Mouse (Mus musculus): ENCODE measurements around the gene Hmcn1. TPM values are rescaled to one million over a fixed set of nuclear protein-coding genes. Genes with fewer than 3 reads are reported as not detected.

The Hmcn1 gene
- total RNA-seq, 2 experiments from 2014 or later, result 0.02 TPM; not detected in 1

DNA sequence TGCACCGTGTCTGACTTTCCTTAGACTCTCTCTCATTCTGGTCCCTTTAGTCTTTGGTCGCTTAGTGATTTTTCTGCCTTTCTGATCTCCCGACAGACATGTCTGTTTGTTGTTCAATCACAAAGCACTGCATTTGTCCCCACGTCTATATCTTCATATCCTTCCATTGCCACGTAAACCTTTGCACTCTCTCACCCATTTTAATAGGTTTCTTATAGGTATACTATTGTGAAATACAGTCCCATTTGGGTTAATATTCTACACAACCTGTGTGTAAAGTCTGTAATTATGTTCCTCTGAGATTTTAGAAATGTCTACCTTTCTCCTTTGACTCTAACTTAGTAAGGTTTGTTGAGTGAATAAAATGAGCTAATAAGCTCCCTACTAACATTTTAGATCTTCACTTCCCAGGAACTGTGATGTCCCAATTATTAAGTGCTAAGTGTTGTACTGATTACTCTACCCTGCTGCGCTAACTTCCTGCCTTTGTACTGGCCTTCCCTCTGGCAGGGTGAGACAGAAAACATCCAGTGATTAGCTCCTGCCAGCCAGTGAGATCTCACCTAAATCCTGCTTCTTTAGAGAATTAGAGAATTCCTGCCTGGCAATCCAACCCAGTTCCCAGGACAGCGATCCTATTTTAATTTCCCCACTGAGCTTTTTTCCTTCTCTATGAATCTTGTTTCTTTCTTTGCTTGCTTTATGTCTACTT, 250.7 kb downstream of the Hmcn1 start:
- ATAC-seq (replicated peaks; ENCODE audit: low FRiP score, low TSS enrichment, poor library complexity, severe bottlenecking), result no peak

DNA sequence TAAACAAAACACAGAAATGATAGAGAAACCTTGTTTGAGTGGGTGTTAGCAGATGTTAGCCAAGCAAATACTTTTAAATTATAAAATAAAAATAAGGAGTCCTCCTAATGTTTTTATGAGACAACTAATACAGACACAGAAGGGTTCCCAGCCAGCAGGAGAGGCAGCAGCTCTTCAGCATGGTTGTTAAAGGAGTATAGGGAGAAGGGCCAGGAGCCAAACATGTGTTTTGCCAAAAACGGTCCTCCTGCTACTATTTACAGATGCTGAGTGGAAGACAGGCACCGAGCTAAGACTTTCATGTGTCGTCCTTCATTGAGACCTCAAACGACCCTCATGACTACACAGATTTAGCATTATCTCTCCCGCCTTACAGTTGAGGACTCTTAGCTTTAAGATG, 281.8 kb downstream of the Hmcn1 start:
- ATAC-seq (replicated peaks; ENCODE audit: low FRiP score, low TSS enrichment, poor library complexity, severe bottlenecking), result no peak

DNA sequence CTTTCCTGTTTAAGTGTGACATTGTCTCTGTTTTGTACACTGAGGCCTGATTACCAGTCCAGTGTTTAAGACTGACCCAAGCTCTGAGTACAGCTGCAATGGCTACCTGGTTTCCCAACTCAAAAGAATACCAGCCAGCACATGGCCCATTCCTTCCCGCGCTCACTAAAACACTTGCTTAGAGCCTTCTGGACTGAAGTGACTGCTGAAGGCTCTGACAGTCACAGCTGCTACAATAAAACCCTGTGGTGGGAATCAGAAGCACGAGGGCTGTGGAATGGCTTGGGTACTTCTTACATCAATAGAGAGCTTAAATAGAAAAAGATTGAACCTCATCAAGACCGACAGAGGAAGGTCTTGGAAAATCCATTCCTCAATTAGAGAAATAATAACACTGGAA, 286.7 kb downstream of the Hmcn1 start:
- ATAC-seq (replicated peaks; ENCODE audit: low FRiP score, low TSS enrichment, poor library complexity, severe bottlenecking), result no peak

DNA sequence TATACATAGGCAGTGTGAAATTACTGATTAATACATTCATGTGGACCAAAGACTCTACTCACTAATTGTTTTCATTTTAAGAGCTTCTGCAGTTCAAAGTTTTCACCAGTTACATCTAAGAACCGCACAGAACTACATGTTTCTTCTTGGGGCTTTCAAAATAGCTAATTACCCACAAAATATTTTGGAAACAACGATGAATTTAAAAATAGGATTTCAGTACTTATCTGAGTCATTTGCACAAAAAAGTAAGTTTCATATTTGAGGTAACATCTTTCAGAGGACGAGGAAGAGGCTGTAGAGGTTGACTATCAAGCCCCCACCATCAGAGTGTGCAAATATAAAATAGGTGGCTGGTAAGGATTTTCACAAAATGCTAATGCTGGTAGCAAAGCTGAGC, 295.5 kb downstream of the Hmcn1 start:
- no peak for ATAC-seq (replicated peaks; ENCODE audit: low FRiP score, low TSS enrichment, poor library complexity, severe bottlenecking)

DNA sequence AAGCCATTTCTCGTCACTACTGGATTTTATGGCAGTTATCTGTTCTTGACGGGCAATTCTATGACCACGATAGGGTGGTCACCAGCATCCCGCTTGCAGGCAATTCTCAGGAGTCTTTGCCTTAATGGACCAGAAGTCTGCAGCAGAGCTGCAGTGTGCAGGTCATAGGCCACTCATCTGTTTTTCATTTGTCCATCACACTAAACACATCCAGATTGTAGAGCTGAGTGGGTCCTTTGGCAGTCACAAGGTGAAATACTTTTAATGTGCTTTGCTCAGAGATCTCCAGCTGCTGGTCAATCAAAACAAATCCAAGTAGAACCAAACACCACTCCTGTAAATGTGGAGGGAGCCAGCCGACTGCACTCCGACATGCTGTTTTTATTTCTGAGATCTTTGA, 311.2 kb downstream of the Hmcn1 start:
- no peak for ATAC-seq (replicated peaks; ENCODE audit: low FRiP score, low TSS enrichment, poor library complexity, severe bottlenecking)

DNA sequence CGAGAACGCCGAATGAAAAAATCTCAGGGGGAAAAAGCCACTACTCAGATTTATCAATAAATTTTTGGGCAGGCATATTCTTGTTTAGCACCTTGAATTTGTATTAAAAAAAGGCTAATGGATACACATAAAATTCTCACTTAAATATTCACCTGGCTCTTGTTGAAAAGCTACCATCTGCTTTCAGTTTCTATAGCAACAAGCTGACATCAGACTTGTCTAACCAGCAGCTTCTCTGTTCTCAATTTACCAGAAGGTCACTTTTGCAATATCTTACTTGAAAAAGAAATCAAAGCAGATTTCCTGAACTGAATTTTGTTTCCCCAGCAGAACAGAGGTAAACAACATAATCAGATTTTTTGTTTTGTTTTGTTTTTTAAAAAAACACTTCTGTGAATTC, 311.8 kb downstream of the Hmcn1 start:
- no peak for ATAC-seq (replicated peaks; ENCODE audit: low FRiP score, low TSS enrichment, poor library complexity, severe bottlenecking)

DNA sequence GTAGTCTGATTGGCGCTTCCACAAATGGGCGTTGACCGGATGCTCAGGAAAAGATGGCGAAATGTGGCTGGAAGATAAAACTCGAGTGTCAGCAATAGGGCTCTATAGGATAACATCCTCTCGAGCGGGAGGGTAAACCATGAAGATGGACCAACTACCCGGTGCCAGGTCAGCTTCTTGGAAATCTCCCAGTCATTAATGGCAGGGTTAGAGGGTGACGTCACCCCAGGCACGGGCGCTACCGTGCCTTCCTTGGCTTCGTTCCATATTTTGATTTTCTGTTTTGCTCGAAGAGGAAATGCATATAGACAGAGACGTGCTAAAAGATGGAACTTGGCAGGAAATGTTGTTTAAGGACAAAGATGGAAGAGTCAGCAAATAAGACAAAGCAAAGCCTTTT, 312.2 kb downstream of the Hmcn1 start:
- no peak for ATAC-seq (replicated peaks; ENCODE audit: low FRiP score, low TSS enrichment, poor library complexity, severe bottlenecking)

DNA sequence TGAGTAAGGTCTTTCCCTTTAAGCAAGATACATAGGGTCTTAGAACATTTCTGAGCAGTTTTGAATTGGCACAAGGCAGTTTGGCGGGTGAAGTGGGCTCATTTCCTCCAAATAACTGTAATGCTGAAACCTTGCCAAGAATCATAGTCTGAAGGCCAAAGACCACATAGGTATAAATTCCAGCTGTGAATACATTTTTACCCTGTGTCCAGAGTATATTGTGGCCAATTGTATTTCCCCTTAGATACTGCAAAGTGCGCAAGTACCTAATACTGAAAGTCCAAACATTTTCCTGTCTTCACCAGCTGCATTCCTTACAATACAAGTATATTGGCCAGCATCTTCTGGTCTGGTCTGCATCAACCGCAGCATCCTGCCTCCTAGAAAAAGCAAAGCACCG, 312.9 kb downstream of the Hmcn1 start:
- ATAC-seq (replicated peaks; ENCODE audit: low FRiP score, low TSS enrichment, poor library complexity, severe bottlenecking), result no peak

DNA sequence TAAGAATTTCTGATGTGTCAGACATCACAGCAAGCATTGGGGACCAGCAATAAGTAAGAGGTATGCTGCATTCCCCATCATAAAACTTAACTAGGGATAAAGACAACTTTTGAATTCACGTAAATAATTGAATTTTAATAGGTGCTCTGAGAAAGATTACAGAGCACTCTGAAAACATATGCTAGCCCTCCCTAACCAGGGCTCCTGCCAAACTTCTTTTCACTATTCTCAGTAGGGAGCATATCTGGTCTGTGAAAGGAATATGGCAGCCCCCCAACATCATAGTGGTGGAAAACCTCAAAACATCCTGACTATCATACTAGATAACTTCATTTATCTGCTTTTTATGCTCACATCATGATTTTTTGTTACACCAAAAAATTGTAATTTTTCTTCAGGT, 347.9 kb downstream of the Hmcn1 start:
- ATAC-seq (replicated peaks; ENCODE audit: low FRiP score, low TSS enrichment, poor library complexity, severe bottlenecking), result no peak

DNA sequence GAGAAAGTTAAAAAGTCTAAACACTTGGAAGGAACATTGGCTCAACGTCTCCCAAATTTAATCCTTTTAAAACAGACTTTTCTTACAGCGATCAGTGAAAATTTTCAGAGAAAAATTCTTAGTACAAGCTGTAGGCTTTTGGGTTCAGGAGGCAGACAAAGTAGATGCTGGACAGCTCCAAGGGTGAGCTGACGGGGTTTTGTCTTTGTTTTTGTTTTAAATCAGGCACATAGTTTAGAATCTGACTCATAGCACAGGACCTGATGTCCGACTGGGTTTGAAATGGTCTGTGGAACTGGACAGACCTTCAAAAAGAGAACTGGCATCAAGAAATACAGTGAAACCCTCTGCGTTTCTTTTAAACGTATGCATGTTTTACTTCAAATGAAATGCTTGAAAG, 353.7 kb downstream of the Hmcn1 start:
- ATAC-seq (replicated peaks; ENCODE audit: low FRiP score, low TSS enrichment, poor library complexity, severe bottlenecking), result no peak

DNA sequence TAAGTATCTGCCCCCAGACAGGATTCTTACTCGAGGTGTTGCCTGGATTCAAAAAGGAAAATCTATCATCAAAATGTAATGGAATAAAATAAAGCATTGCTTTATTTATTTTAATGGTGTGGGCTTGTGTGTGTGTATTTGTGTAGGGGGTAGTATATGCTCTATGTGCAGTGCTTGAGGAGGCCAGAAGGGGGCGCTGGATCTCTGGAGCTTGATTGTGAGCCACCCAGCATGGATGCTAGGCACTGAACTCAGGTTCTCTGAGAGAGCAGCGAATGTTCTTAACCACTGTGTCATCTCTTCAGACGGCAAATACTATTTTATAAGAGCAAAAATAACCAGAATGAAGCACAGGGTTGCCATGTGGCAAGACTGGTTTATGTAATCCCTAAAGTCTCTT, 360.7 kb downstream of the Hmcn1 start:
- no peak for ATAC-seq (replicated peaks; ENCODE audit: low FRiP score, low TSS enrichment, poor library complexity, severe bottlenecking)

DNA sequence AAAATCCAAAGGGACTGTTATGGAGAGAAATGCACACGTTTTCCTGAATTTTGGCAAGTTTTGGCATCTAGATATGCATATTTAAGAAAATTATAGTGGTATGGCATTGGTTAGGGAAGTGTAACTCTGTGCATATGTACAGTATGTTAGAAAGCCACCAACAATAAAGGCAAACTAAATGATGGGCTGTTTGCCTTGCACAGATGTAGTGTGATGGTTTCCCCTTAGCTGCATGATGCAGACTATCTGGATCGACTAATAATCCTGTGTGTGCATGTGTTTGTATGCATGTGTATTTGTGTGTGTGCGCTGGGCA, 361.4 kb downstream of the Hmcn1 start:
- ATAC-seq (replicated peaks; ENCODE audit: low FRiP score, low TSS enrichment, poor library complexity, severe bottlenecking), result no peak

DNA sequence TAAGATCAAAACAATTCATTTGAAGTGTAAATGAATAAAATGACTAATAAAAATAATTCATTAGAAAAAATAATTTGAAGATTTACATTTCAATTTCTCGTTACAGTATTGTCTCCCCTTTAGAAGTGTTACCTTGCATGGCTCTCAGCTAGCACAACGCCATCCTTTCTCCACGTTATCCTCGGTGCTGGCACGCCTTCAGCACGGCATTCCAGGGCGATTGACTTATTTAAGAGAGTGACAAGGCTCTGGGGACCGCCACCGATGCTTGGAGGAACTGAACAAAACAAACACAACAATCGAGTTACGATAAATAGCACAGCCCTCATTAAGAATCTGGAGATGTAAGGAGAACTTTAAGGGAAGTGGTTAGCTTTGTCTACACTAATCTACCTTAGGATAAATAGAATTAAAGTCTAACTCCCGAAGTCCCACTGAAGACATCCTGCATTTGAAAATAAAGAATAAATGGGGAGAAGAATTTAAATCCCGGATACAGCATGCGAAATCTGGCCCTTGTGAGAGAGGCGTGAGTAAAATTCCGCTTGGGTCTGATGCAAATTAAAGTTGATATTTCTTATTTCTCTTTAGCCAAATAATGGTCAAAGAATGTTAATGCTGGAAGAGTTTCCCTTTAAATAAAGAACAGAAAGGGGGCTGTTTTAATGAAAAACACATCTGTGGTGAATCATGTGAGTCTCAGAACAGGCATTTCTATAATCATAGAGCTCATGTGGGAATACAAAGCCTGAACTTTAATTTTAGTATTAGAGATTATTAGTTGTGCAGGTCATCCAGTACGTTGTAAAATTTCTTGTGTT, 362.0 kb downstream of the Hmcn1 start:
- ATAC-seq (replicated peaks; ENCODE audit: low FRiP score, low TSS enrichment, poor library complexity, severe bottlenecking), result no peak

DNA sequence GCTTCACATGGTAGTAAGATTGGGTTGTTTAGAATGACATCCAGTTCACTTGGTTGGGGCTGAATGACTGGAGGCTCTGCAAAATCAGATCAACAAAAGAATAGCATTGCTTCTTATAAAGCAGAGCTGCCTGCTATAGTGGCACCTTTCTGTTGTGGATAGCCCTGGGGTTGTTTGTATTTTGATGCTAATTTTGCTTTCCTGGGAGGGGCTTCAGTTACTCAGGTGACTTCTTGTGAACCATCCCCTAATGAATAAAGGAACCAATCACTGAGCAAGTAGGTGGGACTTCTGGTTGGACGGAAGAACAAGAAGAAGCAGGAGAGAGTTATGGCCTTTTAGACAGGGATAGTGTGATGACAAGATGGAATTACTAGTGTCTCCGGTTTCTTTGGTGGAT, 370.0 kb downstream of the Hmcn1 start:
- no peak for ATAC-seq (replicated peaks; ENCODE audit: low FRiP score, low TSS enrichment, poor library complexity, severe bottlenecking)

DNA sequence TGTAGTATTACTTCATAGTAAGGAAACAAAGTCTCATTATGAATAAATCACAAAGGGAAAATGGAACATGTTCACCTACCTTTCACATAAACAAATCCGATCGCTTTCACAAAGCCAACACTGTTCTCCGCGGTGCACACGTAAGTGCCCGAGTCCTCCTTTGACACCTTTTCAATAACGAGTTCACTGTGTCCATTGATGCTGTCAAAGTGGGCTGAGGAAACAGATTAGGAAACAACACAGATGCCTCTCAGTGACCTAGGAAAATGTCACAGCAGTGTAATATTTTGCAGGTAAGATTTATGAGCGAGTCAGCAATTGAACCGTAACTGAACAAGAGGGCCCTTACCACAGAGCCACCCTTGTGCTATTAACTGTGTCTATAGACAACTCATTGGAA, 382.7 kb downstream of the Hmcn1 start:
- no peak for ATAC-seq (replicated peaks; ENCODE audit: low FRiP score, low TSS enrichment, poor library complexity, severe bottlenecking)

DNA sequence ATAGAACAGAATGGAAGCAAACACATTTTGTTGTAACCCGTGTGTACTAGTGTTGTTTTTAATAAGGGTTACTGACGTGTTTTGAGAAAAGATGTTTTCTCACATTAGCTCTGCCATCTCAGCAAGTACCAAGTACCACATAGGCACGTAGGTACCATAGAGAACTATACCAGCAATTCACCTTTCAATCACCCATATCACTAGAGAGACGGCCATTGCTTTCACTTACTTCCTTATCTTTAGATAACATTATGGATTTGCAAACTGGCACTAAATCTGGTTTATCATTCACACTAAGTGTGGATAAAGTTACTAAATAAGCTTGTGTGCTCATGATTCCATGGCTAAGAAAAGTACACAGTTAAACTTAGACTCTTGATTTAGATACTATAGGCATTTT, 387.1 kb downstream of the Hmcn1 start:
- no peak for ATAC-seq (replicated peaks; ENCODE audit: low FRiP score, low TSS enrichment, poor library complexity, severe bottlenecking)

DNA sequence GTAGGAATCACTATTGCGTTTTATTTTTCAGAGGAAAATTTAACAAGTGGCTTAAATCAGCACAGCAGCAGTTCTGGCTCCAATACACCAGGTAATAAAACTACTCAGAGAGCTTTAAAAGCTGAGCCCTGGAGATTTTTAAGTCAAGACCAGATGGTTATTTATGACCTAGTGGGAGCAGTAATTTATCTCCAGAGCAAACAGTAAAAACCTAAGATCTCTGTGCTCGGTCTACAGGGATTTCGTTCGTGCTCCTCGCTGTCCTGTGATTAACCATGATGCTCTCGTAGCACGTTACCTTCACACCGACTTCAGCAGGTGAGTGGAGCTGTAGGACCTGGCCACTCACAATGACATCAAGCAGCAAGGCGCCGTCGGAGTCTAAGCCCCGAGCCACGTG, 399.6 kb downstream of the Hmcn1 start:
- no peak for ATAC-seq (replicated peaks; ENCODE audit: low FRiP score, low TSS enrichment, poor library complexity, severe bottlenecking)

DNA sequence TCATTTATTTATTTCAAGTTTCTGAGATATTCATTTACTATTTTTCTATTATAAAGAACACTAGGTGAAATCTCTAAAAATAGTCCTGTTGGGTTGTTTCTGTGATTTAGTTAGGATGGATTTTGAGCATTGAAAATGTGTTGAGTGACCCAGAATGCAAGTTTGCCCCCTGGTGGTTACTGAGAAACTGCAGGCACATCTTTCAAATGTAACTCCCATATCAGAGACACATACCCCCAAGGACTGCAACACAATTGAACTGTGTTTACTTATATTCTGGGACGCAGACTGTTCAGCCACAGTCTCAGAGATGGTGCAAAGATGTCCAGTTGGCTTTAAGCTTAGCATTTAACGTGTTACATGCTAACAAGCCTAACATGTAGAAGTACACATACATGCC, 402.0 kb downstream of the Hmcn1 start:
- ATAC-seq (replicated peaks; ENCODE audit: low FRiP score, low TSS enrichment, poor library complexity, severe bottlenecking), result peak; percentile 79; the same call in 1 of the 2 replicates

DNA sequence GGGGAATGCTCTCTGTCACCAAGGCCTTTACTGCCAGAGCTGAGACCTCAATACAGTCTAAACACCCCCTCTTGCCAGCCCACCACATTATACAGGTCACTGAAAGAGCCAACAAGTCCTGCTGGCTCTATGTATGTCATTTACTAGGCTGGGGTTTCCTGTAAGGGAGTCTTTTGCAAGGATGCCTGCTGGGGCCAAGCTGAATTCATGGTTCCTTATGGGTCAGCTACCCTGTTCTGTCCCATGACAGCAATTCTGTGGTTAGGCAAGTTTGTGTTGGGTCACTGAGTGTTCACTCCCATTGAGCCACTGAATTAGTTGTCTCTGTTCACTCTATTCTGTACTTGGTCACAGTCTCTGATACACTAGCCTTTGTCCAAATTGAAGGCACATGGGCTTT, 405.8 kb downstream of the Hmcn1 start:
- ATAC-seq (replicated peaks; ENCODE audit: low FRiP score, low TSS enrichment, poor library complexity, severe bottlenecking), result no peak

DNA sequence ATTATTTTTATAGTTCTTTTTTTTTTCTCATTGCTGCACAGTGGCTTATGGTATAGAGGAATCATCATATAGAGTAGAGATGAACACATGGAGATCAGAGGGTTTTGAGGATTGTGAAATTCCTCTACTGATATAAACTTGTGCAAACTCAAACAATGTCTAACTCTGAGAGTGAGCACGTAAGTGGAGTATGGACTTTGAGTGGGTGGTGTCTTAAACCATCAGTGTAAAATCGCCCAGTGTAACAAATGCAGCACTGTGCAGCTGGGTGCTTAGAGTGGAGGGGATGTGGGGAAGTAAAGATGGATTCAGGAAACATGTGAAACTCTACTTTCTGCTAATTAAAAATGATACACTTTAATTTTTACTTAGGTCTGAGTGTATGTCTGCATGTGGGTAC, 408.8 kb downstream of the Hmcn1 start:
- ATAC-seq (replicated peaks; ENCODE audit: low FRiP score, low TSS enrichment, poor library complexity, severe bottlenecking), result no peak

DNA sequence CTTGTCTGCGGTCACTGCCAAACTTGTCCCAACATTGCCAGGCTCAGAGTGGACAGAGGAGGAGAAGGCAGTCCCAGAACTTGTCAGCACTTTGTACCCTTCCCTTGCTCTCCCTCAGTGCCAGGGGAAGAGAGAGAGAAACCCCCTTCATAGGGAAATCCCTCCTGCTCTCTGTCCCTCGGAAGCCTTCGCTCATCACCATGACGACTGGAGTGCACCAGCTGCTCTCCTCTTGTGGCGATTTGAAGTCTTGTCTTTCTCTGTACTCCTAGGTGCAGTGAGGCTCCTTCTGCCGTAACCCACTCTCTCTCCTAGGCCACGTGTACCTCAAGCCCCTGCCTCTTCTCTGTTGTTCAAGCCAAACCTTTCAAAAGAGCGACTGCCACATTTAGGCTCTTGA, 409.5 kb downstream of the Hmcn1 start:
- ATAC-seq (replicated peaks; ENCODE audit: low FRiP score, low TSS enrichment, poor library complexity, severe bottlenecking), result no peak
